Mouse (Mus musculus) bone marrow macrophage, adult 2 months (primary cell): Measurements from ENCODE around the gene Pgap2.

Experiments
- CTCF ChIP-seq: IDR thresholded peaks from 2 replicates; pipeline ENCODE4 v1.5.1; 2012; ENCODE audit warnings: low read depth, mild to moderate bottlenecking, low read length, moderate library complexity
- POLR2A ChIP-seq: IDR thresholded peaks from 2 replicates; pipeline ENCODE4 v1.6.1; 2012; ENCODE audit warnings: mild to moderate bottlenecking, low read depth, low read length, borderline replicate concordance

GRCm38 (mm10) chr7:102256636-102257035 lies 46.6 kb downstream of the Pgap2 start:
- TF ChIP-seq CTCF = no peak
- no peak for TF ChIP-seq POLR2A
